Mouse (Mus musculus) kidney, embryonic 14.5 days (tissue): Measurements from ENCODE around the gene Cltc. TPM values are rescaled to one million over a fixed set of nuclear protein-coding genes. Genes with fewer than 3 reads are reported as not detected.

ENCODE experiments used
- ATAC-seq: fragments of 200-750 bp; cut with Nextera tagmentation; 2 replicates; pipeline ENCODE4 v1.8.0; 2017; ENCODE audit warnings: moderate number of reproducible peaks, mild to moderate bottlenecking, moderate TSS enrichment, moderate library complexity; ENCODE audit not compliant: low FRiP score, low TSS enrichment
- H3K27ac ChIP-seq: fragments of 300-500 bp; sonication (generic); 2 replicates; pipeline ENCODE4 v1.5.1; 2014; ENCODE audit warnings: low read depth, mild to moderate bottlenecking, low read length, moderate library complexity, mixed read lengths
- H3K27me3 ChIP-seq: fragments of 300-500 bp; sonication (generic); 2 replicates; pipeline ENCODE4 v1.6.1; 2014; ENCODE audit warnings: mild to moderate bottlenecking, low read length; ENCODE audit not compliant: control insufficient read depth, insufficient read depth
- H3K36me3 ChIP-seq: fragments of 300-500 bp; sonication (generic); 2 replicates; pipeline ENCODE4 v1.6.1; 2014; ENCODE audit warnings: low read length, mixed read lengths; ENCODE audit not compliant: control insufficient read depth, insufficient read depth
- H3K4me1 ChIP-seq: fragments of 300-500 bp; sonication (generic); 2 replicates; pipeline ENCODE4 v1.6.1; 2014; ENCODE audit warnings: low read length, mixed read lengths; ENCODE audit not compliant: control insufficient read depth, insufficient read depth
- H3K4me2 ChIP-seq: fragments of 300-500 bp; sonication (generic); replicated peaks from 2 replicates; pipeline ENCODE4 v1.6.1; 2014; ENCODE audit warnings: low read depth, mild to moderate bottlenecking, low read length
- H3K4me3 ChIP-seq: fragments of 300-500 bp; sonication (generic); 2 replicates; pipeline ENCODE4 v1.5.1; 2014; ENCODE audit warnings: mild to moderate bottlenecking, low read length
- H3K9ac ChIP-seq: fragments of 300-500 bp; sonication (generic); 2 replicates; pipeline ENCODE4 v1.6.1; 2014; ENCODE audit warnings: low read depth, mild to moderate bottlenecking, low read length, moderate library complexity
- H3K9me3 ChIP-seq: fragments of 300-500 bp; sonication (generic); 2 replicates; pipeline ENCODE4 v1.6.1; 2016; ENCODE audit warnings: low read length; ENCODE audit not compliant: control insufficient read depth
- WGBS: fragments of 180-500 bp; shearing (Covaris S2); extraction: QIAGEN DNeasy Blood & Tissue Kit; methylation state at CpG from one replicate; pipeline ENCODE4 v1.1.7; 2014; 5-methylcytosine and 5-hydroxymethylcytosine counted together
- polyA plus RNA-seq: library from polyadenylated mRNA; unstranded; fragments of >200 nt; fragmentation: Nextera tagmentation; extraction: Ambion mirVana; gene quantifications from 2 replicates; pipeline ENCODE4 v1.2.1, GENCODE M21; 2014

Gene Cltc
- polyA plus RNA-seq, 1 experiment from 2014 or later, result 200 TPM

DNA sequence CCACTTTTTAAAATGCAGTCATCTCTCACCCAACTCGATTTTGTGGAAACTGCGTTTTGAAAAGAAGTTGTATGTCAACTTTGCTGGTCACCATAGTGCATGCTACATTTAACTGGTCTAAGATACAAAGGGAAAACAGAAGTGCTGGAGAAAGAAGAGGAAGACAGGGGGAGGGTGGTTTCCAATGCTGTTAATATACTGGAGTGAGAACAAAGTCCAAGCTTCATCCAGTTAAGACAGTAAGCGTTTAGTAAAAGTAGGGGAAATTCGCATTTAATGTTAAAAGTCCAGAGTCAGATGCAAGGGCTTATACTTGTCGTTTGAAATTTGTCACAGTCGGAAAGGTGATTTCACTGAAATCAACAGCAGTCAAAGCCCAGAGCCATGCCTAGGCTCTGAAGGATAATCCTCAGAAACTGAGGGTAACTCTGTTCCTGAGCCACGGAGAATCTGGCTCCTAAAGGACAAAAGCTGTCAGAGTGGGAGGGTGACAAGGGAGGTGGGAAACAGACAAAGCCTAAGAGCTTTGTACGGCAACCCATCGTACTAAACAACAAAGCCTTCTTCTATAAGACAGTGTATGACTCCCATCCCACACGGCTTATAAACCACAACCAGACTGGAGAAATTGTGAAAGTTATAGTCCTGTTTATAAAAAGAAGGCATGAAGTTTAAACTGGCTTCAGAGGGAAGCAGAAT, 23.0 kb downstream of the Cltc start:
- Histone ChIP-seq H3K9me3 (no peaks in the 10 kb centered on the region), H3K4me2 (no peak overlapping the region), H3K27ac (no peak overlapping the region), H3K4me3 (no peak overlapping the region), H3K4me1 (peaks cover 6% of the 10 kb centered on the region; the same call in 1 of the 2 replicates), H3K36me3 (peaks cover 43% of the 10 kb centered on the region), H3K27me3 (no peaks in the 10 kb centered on the region), H3K9ac (no peak overlapping the region)
- 88% methylated on average over 10 of the region's 10 CpGs for WGBS
- no peak for ATAC-seq

DNA sequence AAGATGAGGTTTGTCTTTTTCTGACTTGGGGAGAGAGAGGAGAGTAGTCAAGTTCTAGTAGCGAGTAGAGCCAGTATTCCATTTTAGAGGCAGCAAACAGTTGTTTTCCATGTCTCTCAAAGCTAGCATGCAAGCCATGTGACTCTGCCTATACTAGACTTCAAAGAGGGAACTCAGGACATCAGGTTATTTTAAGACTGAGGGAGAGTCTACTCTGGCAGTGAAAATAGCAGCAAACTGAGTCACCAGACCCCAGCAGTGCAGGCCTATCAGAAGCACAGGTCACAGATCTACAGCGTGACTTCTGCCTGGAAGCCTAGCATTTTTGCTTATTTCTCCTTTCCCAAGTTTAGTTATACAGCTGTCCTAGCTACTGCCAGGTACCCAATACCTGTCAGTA, 25.9 kb downstream of the Cltc start:
- H3K4me1 ChIP-seq, result no peaks in the 10 kb centered on the region
- ATAC-seq, result no peak

DNA sequence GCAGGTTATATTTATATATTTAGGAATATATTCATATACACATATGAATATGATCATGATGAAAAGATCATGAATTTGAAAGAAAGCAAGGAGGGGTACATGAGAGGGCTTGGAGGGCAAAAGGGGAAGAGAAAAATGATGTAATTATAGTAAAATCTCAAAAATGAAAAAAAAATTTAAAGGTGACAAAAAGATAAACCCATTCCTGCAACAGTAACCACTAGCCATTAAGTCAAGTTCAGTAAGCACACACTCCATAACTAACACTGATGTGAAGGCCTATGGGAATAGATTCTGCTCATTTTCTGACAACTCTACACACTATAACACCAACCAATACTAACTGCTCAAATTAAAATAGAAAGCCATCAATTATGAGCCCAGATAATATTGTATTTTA, 31.8 kb downstream of the Cltc start:
- no peak overlapping the region for H3K9ac ChIP-seq
- ATAC-seq, result no peak
- H3K27me3 ChIP-seq, result no peaks in the 10 kb centered on the region
- H3K9me3 ChIP-seq, result no peaks in the 10 kb centered on the region
- H3K4me3 ChIP-seq, result no peak overlapping the region
- no peak overlapping the region for H3K4me2 ChIP-seq
- no peaks in the 10 kb centered on the region for H3K4me1 ChIP-seq
- H3K36me3 ChIP-seq, result peaks cover 75% of the 10 kb centered on the region
- no peak overlapping the region for H3K27ac ChIP-seq

More for the DNA sequence above, 25.9 kb downstream of the Cltc start:
- Histone ChIP-seq H3K27ac (no peak overlapping the region), H3K27me3 (no peaks in the 10 kb centered on the region), H3K9me3 (no peaks in the 10 kb centered on the region), H3K4me3 (no peak overlapping the region), H3K4me2 (no peak overlapping the region), H3K36me3 (peaks cover 61% of the 10 kb centered on the region), H3K9ac (no peak overlapping the region)
- WGBS, result 100% methylated on average over 2 of the region's 2 CpGs

DNA sequence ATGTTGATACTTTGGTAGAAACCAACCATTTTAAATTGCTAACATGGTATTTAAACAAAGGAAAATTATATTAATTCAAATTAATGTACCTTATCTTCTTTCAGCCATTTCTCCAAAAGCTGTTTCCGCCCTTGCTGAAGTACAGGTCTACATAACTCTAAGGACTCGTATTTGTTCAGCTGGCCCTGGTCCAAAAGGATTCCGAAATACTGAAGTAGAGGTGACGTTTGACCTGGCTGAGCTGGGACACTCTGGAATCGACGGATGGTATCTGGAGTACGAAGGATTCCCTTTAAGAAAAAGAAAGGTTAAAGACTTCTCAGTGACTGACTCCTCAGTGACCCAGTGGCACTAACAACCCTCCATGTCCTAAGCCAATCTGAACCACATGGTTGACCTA, 32.4 kb downstream of the Cltc start:
- 87% methylated on average over 7 of the region's 7 CpGs for WGBS

DNA sequence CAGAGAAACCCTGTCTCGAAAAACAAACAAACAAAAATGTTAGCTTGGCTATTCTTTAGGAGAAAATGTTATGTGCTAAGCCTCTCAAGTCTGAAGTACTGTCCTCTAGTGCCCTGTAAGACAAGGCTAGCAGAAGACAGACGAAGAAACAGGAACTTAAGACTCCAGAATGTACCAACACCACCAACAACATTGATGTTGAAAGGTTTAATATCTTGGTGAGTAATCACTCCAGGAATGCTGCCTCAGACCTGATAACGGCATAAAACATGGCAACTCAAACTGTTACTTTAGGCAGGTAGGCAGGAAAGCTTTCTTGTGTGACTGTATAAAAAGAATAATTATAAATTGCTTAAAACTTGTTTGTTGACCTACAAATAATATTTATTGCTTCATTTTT, 33.4 kb downstream of the Cltc start:
- no peaks in the 10 kb centered on the region for H3K27me3 ChIP-seq
- H3K4me1 ChIP-seq, result no peaks in the 10 kb centered on the region
- peaks cover 77% of the 10 kb centered on the region for H3K36me3 ChIP-seq
- H3K4me2 ChIP-seq, result no peak overlapping the region
- WGBS, result 91% methylated on average over 3 of the region's 3 CpGs
- ATAC-seq, result no peak
- H3K9ac ChIP-seq, result no peak overlapping the region
- no peak overlapping the region for H3K4me3 ChIP-seq
- no peak overlapping the region for H3K27ac ChIP-seq
- no peaks in the 10 kb centered on the region for H3K9me3 ChIP-seq

More for the DNA sequence above, 32.4 kb downstream of the Cltc start:
- no peaks in the 10 kb centered on the region for H3K9me3 ChIP-seq
- H3K4me2 ChIP-seq, result no peak overlapping the region
- H3K4me3 ChIP-seq, result no peak overlapping the region
- no peak overlapping the region for H3K27ac ChIP-seq
- no peaks in the 10 kb centered on the region for H3K27me3 ChIP-seq
- no peaks in the 10 kb centered on the region for H3K4me1 ChIP-seq
- peaks cover 76% of the 10 kb centered on the region for H3K36me3 ChIP-seq
- no peak overlapping the region for H3K9ac ChIP-seq
- ATAC-seq, result no peak

DNA sequence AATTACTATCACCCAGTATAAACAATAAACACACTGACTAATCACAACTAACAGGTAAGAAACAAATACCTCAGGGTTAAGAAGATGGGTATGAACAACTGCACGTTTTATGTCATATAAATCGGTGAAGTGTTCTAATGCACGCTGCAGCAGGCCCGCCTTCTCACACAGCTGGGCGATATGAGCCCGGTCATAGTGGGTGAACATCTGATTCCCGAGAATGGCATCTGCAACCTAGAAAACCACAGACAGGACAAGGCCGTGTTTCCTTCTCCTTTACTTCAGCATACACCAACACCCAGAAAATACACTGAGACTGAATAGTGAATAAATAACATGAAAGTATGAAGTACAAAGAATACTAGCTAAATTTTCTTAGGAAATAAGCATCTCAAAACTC, 38.0 kb downstream of the Cltc start:
- Histone ChIP-seq H3K4me3 (no peak overlapping the region), H3K27ac (no peak overlapping the region), H3K9ac (no peak overlapping the region), H3K36me3 (peaks cover 81% of the 10 kb centered on the region), H3K9me3 (no peaks in the 10 kb centered on the region), H3K4me1 (no peaks in the 10 kb centered on the region), H3K4me2 (no peak overlapping the region), H3K27me3 (no peaks in the 10 kb centered on the region)
- WGBS, result 93% methylated on average over 8 of the region's 8 CpGs
- ATAC-seq, result no peak

DNA sequence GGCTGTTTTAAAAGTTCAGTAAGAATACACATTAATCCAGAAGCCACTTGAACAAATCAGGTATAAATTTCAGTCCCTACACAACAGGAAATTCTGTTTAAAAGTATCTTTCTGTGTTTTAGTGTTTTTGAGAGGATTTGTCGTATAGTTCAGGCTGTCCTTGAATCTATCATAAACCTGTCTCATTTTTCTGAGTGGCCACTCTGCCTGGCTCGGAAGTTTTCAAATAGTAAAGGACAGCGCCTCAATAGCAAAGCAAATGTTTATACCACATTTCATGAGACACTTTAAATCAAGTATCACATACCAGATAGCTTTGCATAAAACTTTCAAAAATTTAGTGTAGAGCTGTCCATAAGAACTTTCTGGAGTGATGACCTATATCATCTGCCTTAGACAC, 39.0 kb downstream of the Cltc start:
- Histone ChIP-seq H3K27ac (no peak overlapping the region), H3K9me3 (no peaks in the 10 kb centered on the region), H3K4me3 (no peak overlapping the region), H3K9ac (no peak overlapping the region), H3K27me3 (no peaks in the 10 kb centered on the region), H3K4me1 (no peaks in the 10 kb centered on the region), H3K4me2 (no peak overlapping the region), H3K36me3 (peaks cover 83% of the 10 kb centered on the region)
- ATAC-seq, result no peak
- WGBS, result 87% methylated on average over 3 of the region's 3 CpGs

DNA sequence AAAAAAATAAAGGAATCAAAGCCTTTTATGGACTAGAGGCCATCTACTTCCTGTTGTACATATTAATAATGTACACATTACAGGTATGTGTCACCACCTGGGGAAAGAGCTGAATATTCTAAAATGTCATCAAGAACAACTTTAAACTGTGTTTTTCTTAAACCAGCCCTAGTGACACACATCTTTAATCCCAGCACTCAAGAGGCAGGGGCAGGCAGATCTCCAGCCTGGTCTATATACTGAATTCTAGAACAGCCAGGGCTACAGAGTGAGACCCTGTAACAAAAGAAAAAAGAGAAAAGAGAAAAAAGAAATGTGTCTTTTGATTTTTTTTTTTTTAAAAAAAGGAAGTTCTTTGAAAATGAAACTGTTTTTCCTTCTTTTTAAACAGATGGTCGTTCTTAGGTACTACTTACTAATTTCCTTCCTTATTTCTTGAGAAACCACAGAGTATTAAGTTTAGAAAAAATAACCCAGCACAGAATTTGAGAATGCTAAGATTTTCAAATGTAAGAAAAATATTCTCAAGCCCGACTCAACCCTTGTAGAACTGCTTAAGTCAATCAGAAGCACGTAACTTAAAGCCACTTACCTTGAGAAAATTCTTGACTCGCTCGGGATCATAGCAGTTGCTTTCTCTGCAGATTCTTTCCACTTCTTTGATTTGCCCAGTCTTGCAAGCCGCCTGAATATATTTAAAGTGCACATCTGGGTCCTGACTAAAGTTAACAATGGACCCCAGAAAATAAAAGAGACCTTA, 39.9 kb downstream of the Cltc start:
- H3K27ac ChIP-seq, result no peak overlapping the region
- no peak overlapping the region for H3K4me2 ChIP-seq
- H3K4me3 ChIP-seq, result no peak overlapping the region
- H3K27me3 ChIP-seq, result no peaks in the 10 kb centered on the region
- WGBS, result 94% methylated on average over 6 of the region's 6 CpGs
- no peak overlapping the region for H3K9ac ChIP-seq
- no peaks in the 10 kb centered on the region for H3K4me1 ChIP-seq
- ATAC-seq, result no peak
- H3K36me3 ChIP-seq, result peaks cover 83% of the 10 kb centered on the region
- H3K9me3 ChIP-seq, result no peaks in the 10 kb centered on the region

DNA sequence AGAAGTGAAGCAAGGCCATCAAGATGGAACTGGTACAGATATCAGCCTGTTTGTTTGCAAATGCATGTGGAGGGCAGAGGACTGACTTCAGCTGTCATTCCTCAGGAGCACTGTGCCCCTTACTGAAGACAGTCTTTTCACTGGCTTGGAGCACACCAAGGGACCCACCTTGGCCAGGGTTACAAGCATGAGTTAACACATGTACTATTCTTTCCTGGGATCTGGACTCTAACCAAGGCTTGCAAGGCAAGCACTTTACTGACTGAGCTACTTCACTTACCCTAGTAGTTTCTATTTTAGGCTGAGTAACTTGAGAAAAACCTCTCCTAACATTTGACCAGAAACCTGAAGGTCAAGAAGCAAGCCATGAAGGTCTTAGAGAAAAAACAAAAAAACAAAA, 42.8 kb downstream of the Cltc start:
- no peak overlapping the region for H3K27ac ChIP-seq
- H3K9ac ChIP-seq, result no peak overlapping the region
- no peak overlapping the region for H3K4me2 ChIP-seq
- H3K27me3 ChIP-seq, result no peaks in the 10 kb centered on the region
- no peaks in the 10 kb centered on the region for H3K9me3 ChIP-seq
- H3K36me3 ChIP-seq, result peaks cover 89% of the 10 kb centered on the region
- H3K4me3 ChIP-seq, result no peak overlapping the region
- no peaks in the 10 kb centered on the region for H3K4me1 ChIP-seq
- no peak for ATAC-seq
